Mouse (Mus musculus): Measurements from ENCODE around the gene Nrxn3.

The Nrxn3 gene

DNA sequence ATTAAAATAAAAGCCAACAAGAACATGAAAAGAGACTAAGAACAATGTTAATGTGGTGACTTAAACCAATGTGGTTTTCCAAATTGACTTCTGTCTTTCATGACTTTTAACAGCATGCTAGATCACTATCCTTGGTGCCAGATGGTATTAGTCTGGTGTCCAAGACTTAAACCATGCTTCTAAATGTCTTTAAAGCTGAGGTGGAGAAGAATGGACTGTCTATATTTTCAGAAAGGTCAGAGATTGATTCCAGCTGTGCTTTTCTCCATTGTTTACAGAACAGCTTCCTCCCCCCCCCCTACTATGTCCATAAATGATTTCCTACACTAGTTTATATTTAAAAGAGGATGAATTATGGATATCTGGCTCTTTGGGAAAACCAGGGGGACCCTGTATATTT is 1473.5 kb downstream of the Nrxn3 start:
- no peak for DNase-seq

- DNase-seq: no peak
These were observed 1475.3 kb downstream of the Nrxn3 start for GRCm38 (mm10) chr12:90197994-90198393.

GRCm38 (mm10) chr12:90202501-90202900 is 1479.8 kb downstream of the Nrxn3 start:
- DNase-seq: no peak

DNA sequence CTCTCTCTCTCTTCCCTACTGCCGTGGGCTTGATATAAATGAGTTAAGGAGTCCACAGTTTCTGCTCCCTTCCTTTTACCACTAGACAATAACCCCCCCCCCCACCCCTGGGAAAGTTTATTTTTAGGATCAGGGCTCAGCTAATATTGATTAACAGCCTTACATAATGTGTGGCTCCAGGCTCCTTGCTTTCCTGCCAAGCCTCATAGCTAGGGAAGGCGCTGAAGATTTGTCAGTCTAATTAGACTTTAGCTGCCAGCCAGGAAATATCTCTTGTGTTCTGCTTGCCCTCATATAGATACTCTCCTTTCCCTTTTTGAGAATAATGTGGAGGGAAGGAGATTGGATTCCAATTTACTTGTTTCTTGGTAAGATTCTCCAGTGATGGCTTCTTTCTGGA is 1488.7 kb downstream of the Nrxn3 start:
- peak; percentile 7 for DNase-seq

GRCm38 (mm10) chr12:90217060-90217459 is 1494.4 kb downstream of the Nrxn3 start:
- DNase-seq: no peak

- no peak for DNase-seq
These were observed 1506.4 kb downstream of the Nrxn3 start for GRCm38 (mm10) chr12:90229062-90229461.

- no peak for DNase-seq
These were observed 1513.4 kb downstream of the Nrxn3 start for GRCm38 (mm10) chr12:90236093-90236492.

DNA sequence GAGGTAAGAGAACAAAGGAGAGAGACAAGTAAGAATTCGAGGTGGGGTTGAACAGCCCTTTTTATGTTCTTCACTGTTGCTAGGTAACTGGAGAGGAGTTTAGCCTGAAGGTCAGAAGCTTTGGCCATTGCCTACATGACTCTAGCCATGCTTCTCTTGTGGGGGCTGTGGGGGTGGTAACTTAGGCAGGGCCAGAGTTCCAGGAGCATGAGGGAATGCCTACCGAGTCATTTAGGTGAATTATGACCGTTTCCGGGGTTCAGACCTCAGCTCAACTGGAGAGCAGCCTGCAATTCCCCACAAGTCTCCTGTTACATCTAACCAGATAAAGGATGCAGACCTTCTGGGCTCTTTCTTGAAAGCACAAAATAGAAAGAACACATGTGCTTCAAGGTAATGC is 1537.6 kb downstream of the Nrxn3 start:
- DNase-seq: no peak

- DNase-seq: no peak
These were observed 1545.4 kb downstream of the Nrxn3 start for GRCm38 (mm10) chr12:90268111-90268510.

DNA sequence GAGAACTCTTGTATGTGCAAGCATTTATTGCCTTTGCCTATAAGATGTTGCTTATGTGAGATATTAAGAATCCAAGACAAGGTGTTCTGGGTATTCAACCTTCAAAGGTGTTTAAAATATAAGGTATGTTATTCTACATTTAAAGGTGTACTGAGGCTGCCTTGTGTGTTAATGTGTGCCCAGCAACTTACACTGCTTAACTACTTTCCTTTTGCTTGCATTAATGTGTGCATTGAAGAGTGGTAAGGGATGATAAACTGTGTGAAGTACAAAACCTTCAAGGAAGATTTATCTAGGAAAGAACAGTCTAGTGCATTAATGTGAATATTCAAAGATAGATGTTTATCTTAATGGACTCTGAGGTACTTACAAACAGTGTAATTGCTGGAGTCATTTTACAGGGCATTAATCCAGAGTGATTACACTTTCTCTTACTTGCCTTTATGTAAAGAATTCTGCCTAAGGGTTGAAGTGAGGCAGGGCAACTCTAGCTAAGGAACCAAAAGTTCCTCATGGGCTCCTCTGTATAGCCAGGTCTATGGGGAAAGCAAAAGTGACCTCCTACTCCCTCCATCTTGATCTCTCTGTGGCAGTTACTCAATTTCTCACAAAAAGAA is 1548.2 kb downstream of the Nrxn3 start:
- DNase-seq: no peak

DNA sequence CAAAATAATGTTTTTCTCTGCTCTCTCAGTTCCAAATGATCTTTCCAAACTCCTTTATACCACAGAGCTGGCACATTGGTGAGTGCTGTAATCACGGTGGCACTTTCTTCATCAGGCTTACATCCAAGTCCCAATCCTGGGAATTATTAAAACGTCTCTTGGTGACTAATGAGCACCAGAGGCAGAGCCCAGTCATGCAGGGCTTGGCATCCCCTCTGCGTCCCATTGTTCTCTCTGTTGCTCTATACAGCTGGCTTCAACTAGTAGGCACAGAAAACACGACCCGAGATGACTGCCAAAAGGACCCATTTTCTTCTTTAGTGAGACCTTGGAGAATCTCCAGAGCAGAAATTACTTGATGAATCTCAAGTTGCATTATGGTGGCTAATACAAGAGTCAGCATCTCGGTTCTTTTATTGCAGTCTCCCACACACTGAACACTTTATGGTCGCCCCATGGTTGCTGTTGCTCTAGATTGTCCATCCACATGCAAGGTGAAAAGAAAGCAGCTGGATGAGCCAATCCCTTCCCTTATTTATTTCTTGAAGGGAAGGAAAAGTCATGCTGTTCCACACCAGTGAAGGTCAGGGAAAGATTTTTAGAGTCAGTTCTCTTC is 1552.1 kb downstream of the Nrxn3 start:
- DNase-seq: no peak

DNA sequence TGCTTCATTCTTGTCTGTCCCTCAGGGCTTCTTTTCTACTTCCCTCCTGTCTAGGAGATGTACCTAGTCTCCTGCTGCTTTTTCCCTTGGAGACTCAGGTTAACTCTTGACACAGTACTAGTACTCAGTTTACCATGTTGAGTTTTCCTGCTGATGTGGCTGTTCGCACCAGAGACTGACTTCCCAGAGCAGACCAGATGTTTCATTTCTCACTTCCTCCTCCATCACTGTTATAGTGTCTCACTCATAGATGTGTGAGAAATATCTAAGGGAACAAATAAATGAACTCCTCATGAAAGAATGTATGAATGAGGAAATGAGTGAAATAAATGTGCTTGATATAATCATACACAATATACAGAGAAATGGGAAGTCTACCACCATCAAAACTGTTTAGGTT is 1558.6 kb downstream of the Nrxn3 start:
- no peak for DNase-seq

GRCm38 (mm10) chr12:90283022-90283421 is 1560.3 kb downstream of the Nrxn3 start:
- no peak for DNase-seq

GRCm38 (mm10) chr12:90302671-90303070 is 1580.0 kb downstream of the Nrxn3 start:
- no peak for DNase-seq

- DNase-seq: no peak
These were observed 1609.1 kb downstream of the Nrxn3 start for GRCm38 (mm10) chr12:90331806-90332205.

DNA sequence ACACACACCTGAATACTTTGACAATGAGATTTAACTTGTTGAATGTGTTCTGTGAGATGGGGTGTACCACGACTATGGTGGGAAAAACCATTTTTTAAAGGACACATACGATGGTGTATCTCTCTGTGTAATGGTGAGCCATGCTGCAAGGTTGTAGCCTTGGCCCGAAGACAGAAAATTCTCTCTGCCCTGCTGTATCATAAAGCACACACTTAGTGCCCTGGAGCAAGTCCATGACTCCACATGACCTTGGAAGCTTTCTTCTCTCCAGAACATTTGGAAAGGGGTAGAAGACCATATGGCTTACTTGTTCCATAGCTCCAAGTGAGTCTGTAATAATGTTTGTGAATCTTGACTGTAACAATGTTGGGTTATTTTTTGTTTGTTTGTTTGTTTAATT is 1609.8 kb downstream of the Nrxn3 start:
- DNase-seq: no peak

GRCm38 (mm10) chr12:90337496-90338228 is 1615.0 kb downstream of the Nrxn3 start:
- no peak for DNase-seq

GRCm38 (mm10) chr12:90338229-90338557 is 1615.5 kb downstream of the Nrxn3 start:
- DNase-seq: no peak
